Mouse (Mus musculus) bone marrow macrophage, adult 2 months (primary cell): ENCODE data around the gene Rptor.

Experiments used
- CTCF ChIP-seq: IDR thresholded peaks from 2 replicates; pipeline ENCODE4 v1.5.1; 2012; ENCODE audit warnings: low read depth, mild to moderate bottlenecking, low read length, moderate library complexity
- POLR2A ChIP-seq: IDR thresholded peaks from 2 replicates; pipeline ENCODE4 v1.6.1; 2012; ENCODE audit warnings: mild to moderate bottlenecking, low read depth, low read length, borderline replicate concordance

GRCm38 (mm10) chr11:119603527-119603905 lies 811 bp downstream of the Rptor start:
- TF ChIP-seq POLR2A (no peak), CTCF (no peak)
